Mouse (Mus musculus): ENCODE measurements around the gene Rxrg.

Gene Rxrg

DNA sequence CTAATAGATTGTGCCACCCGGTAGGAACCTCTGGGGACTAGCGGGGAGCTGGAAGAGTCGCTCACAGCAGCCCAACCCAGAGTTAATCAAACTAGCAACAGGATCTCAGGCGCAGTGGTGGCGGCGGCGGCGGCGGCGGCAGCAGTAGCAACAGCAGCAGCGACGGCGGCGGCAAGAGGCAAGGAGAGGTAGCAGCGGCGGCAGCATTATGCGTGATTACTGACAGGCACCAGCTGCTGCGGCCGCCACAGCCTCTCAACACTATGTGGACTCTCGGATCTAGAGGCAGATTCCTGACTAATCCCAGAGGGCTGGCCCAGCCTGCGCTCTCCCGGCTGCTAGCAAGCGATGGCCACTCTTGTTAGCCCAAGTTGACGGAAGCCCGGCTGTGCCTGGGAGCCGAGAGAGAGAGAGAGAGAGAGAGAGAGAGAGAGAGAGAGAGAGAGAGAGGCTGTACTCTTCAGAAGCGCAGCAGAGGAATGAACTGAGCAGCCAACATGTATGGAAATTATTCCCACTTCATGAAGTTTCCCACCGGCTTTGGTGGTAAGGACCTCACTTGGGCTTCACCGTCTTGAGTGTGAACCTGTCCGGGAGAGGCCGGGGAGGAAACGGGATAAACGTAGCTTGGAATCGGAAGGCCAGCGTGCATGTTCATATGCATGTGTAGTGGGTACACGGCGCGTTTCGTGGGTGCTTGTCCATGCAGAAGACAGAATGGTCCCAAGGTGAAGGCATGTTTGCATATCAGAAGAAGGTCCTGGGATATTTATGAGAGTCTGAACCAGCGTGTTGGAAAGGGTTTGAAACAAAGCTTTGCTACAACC lies at the start of gene Rxrg:
Gene Rxrg, plus strand, starts transcription at position 130 of the 827 bp plus-strand sequence.
- peak; percentile 61 for DNase-seq

- DNase-seq: no peak
These were observed 48.9 kb upstream of the Rxrg start for GRCm38 (mm10) chr1:167549324-167549723.

- peak; percentile 46 for DNase-seq
These were observed 46.6 kb upstream of the Rxrg start for GRCm38 (mm10) chr1:167551601-167552000.

GRCm38 (mm10) chr1:167553959-167554526 lies 44.1 kb upstream of the Rxrg start:
- DNase-seq: no peak

- DNase-seq: no peak
These were observed 31.6 kb upstream of the Rxrg start for GRCm38 (mm10) chr1:167566571-167566970.

DNA sequence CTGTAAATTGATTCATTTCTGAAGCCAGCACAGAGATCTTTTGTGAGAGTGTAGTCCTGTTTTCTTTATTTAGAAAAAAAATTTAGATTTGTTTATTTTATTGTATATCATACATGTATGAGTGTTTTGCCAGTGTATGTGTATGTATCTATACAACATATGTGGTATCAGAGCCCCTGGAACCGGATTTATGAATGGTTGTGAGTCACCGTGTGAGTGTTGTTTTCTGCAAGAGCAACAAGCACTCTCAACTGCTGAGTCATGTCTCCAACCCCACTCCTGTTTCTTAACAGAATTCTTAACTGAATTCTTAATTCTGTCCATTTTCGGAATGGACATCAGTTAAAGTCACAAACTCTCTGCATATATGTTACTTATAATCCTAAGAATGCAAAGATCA lies 19.1 kb upstream of the Rxrg start:
- no peak for DNase-seq

- no peak for DNase-seq
These were observed 15.0 kb upstream of the Rxrg start for GRCm38 (mm10) chr1:167583195-167583594.

DNA sequence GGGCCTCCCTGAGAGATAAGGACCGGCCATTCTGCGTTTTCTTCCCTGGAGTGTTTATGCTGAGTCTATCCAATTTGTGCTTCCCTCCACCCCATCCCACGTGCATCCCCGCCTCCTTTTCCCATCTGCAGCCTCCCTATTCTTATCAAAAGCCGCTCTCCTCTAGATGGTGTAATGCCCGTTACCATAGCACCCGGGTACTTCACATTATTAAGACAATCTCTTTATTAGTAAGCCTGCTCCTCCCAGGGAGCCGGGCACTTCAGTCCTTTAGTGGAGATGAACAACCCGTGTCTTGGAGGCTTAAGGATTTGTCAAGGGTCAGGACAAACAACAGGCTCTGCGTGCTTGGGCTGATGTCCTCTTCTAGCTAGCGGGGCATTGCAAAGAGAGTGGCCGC lies 14.3 kb upstream of the Rxrg start:
- no peak for DNase-seq

- no peak for DNase-seq
These were observed 9.2 kb upstream of the Rxrg start for GRCm38 (mm10) chr1:167588747-167589558.

DNA sequence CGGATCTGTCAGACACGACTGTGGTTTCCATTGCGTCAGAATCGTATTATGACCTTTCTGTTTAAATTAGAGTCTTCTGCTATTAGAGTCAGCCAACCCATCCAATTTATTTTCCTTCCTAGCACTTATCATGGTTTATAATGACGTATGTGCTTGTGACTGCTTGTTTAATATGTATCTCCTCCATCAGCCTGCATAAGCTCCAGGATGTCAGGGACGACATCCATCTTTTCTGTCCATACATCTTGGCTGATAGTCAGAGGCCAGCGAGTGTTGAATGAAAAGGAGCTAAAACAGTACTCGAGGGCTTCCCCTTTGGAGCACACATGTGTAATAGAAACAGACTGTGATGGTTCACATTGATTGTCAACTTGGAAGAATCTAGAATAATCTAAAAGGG lies 6.0 kb upstream of the Rxrg start:
- DNase-seq: no peak

DNA sequence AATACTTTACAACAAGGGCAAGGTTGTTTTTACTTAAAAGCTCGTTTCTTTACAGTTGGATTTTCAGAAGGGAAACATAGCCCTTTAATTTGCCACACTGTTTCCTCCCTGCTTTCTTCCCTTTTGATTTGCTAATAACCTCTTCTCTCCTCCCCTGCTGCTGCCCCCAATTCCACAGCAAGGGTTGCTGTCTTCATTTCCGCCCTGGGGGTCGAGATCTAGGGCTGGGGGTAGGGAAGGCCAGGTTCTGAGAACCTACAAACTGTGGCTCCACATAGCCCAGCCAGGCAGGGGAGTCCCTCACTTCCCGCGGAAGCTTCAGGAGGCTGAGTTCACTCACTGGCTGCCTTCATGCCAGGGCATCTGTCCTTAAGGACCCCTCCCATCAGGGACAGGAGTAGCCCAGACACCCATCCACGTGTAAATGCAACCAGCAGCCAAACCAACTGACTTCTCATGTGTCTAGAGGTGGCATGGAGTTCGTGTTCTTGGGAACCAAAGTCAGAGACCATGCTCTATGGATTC lies 1.1 kb downstream of the Rxrg start:
- DNase-seq: no peak

DNA sequence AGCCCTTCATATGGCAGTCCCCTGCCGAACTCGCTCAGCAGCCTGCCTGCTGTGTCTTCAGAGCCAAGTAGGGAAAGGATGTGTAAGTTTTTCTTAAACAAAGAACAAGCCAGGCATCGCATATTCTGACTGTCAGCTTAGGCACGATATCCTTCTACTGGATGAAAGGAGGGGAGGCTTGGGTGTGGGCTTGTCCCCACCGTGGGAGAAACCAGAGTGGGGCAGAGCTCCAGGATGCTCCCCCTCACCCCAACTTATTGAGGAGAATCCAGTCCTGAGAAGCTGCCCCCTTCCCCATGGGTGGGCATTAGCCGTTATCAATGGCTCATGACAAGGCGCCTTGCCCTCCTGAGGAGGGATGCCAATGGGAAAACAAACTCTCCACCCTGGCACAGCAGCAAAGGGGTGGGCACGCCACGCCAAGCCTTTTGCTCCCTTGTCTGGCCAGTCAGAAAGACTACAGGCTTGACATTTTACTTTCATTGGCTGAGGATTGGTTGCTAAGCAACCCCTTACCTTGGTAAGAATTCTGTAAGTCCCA lies 10.1 kb downstream of the Rxrg start:
- DNase-seq: peak; percentile 40

GRCm38 (mm10) chr1:167617131-167617530 lies 18.9 kb downstream of the Rxrg start:
- no peak for DNase-seq

GRCm38 (mm10) chr1:167617995-167618489 lies 19.9 kb downstream of the Rxrg start:
- no peak for DNase-seq

DNA sequence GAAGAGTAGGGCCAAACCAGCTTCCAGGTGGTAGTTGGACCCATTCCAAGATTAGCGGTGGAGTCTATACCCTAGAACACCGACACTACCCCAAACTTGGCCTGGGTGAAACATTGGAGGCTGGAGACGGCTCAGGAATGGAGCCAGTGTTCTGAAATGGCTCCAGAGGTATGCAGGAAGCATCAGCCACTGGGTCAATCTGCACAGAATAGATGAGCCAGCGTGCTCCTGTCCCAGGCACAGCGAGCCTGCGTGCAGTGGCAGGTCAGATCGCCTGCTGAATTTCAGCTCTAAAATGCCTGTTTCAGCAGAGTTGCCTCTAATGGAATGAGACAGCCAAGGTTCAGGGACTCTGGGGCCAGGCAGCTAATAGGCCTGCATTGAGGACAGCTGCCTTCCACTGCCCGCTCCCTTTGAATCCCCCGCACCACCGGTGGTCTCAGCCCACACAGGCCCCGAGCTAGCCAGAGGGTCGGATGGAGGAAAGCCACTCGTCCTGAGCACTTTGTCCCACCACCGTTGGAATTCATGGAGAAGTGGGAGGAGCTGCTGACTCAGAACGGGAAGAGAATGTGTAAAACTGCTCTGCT lies 22.1 kb downstream of the Rxrg start:
- no peak for DNase-seq

DNA sequence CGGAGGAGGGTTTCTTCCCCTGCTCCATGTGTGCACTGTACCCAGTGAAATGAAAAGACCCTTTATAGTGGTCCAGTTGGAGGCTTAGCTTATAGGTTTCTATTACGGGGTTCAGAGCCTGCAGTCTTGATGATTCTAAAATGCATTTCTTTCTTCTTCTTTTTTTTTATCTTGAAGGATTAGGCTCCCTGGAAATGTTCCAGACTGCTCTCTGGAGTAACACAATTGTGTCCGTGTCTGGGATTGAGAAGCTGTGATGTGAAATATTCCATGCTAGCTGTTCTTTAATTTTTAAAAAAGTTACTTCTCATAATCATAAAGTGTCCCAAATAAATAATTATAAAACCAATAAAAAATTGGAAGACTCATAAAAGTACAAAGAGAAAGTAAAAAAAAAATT lies 26.9 kb downstream of the Rxrg start:
- DNase-seq: no peak

- DNase-seq: no peak
These were observed 33.6 kb downstream of the Rxrg start for GRCm38 (mm10) chr1:167631765-167632164.

DNA sequence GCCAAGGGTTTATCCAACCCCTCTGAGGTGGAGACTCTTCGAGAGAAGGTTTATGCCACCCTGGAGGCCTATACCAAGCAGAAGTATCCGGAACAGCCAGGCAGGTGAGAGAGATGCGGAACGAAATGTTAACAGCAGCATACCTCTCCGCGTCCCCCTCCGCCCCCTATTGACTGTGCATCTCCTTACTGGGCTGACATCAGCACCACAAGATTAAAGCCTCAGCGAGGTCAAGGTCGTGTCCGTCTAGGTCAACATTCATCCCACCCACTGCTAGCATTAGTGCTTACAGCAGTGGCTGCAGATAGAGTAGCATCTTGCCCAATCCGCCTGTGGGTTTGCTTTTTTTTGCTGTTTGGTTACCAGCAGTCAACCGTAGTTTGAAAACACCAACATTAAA lies 37.5 kb downstream of the Rxrg start:
- no peak for DNase-seq

DNA sequence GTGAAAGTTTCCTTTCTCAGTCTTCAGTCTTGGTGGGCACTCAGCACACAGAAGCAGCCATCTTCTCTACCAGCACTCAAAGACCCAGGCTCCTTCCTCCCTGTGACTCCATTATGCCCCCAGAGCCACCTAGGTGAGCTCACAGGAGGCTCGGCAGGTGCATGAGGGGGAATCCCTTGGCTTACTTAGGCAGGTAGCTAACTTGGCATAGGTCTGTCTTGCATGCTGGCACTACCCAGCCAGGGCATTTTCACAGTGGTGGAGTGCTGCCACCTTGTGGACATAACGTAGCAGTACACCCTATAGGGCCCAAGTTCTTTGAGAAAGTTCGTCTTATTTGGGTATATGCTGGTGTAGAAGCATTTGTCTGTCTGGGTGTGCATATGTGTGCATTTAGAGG lies 38.8 kb downstream of the Rxrg start:
- peak; percentile 67 for DNase-seq

GRCm38 (mm10) chr1:167638053-167638452 lies 39.9 kb downstream of the Rxrg start:
- DNase-seq: peak; percentile 20

GRCm38 (mm10) chr1:167638901-167639300 lies 40.7 kb downstream of the Rxrg start:
- no peak for DNase-seq

- peak; percentile 82 for DNase-seq
These were observed 46.8 kb downstream of the Rxrg start for GRCm38 (mm10) chr1:167644866-167645537.
